ENCODE assay signal across 8 mouse cellular contexts in genomic region chr4:116707666-116708065, GRCm38 (mm10). TPM values are rescaled to one million over a fixed set of nuclear protein-coding genes. Genes with fewer than 3 reads are reported as not detected.
A peak's percentile ranks its signal among the peaks of the same experiment; 100 is the strongest.
DNase-seq lines count a peak whose midpoint lies in the region; ATAC-seq lines count a peak whose summit lies in the region.

No protein-coding gene starts in this region.

- H3K27ac ChIP-seq in hindbrain, embryonic 13.5 days = peak overlapping the region; percentile 67; the same call in 1 of the 2 replicates
- H3K27ac ChIP-seq in midbrain, embryonic 11.5 days (ENCODE audit: low read depth, low read length) = no peak overlapping the region

- peak overlapping the region; percentile 93 for H3K4me3 ChIP-seq in megakaryocyte, embryonic 14.5 days (replicated peaks)
- peak overlapping the region; percentile 65 for H3K4me3 ChIP-seq in hindbrain, embryonic 13.5 days
- peak overlapping the region; percentile 40 for H3K4me3 ChIP-seq in midbrain, embryonic 11.5 days (ENCODE audit: low read depth, low read length)

- WGBS in hindbrain, embryonic 13.5 days = 24% methylated on average over 9 of the region's 9 CpGs
- WGBS in midbrain, embryonic 11.5 days = 22% methylated on average over 9 of the region's 9 CpGs

- peak overlapping the region; percentile 66 for H3K4me2 ChIP-seq in hindbrain, embryonic 13.5 days
- H3K4me2 ChIP-seq in midbrain, embryonic 11.5 days = peak overlapping the region; percentile 61

- no peaks in the 10 kb centered on the region for H3K27me3 ChIP-seq in megakaryocyte, embryonic 14.5 days (replicated peaks)
- no peaks in the 10 kb centered on the region for H3K27me3 ChIP-seq in hindbrain, embryonic 13.5 days
- no peaks in the 10 kb centered on the region for H3K27me3 ChIP-seq in midbrain, embryonic 11.5 days (ENCODE audit: control insufficient read depth, insufficient read depth, low read length)

- peak overlapping the region; percentile 69 for H3K9ac ChIP-seq in hindbrain, embryonic 13.5 days
- H3K9ac ChIP-seq in midbrain, embryonic 11.5 days (ENCODE audit: low read length) = peak overlapping the region; percentile 56

- DNase-seq in cerebellum, adult 9-11 months = peak; percentile 61
- DNase-seq in cerebellum, postnatal 4 days (ENCODE audit: low spot score in 2 of 2) = no peak
- peak; percentile 87 for DNase-seq in midbrain, embryonic 11.5 days (ENCODE audit: low spot score, missing footprints)
- DNase-seq in thymus, postnatal 25 days = no peak
- no peak for DNase-seq in adrenal gland, adult 2 months

- peaks cover 22% of the 10 kb centered on the region for H3K36me3 ChIP-seq in megakaryocyte, embryonic 14.5 days (replicated peaks; ENCODE audit: low read length)
- H3K36me3 ChIP-seq in hindbrain, embryonic 13.5 days = no peaks in the 10 kb centered on the region
- no peaks in the 10 kb centered on the region for H3K36me3 ChIP-seq in midbrain, embryonic 11.5 days (ENCODE audit: control insufficient read depth, insufficient read depth, low read length)

- no peaks in the 10 kb centered on the region for H3K9me3 ChIP-seq in megakaryocyte, embryonic 14.5 days
- no peaks in the 10 kb centered on the region for H3K9me3 ChIP-seq in hindbrain, embryonic 13.5 days
- no peaks in the 10 kb centered on the region for H3K9me3 ChIP-seq in midbrain, embryonic 11.5 days (ENCODE audit: control insufficient read depth, low read length)

- no peak for ATAC-seq in megakaryocyte, adult 5-6 weeks (ENCODE audit: poor library complexity, severe bottlenecking)
- ATAC-seq in hindbrain, embryonic 13.5 days (ENCODE audit: low FRiP score) = 0 out of 2 replicates have a peak, but pooled peaks have one; percentile 11
- ATAC-seq in midbrain, embryonic 11.5 days (ENCODE audit: low FRiP score) = no peak

- H3K4me1 ChIP-seq in megakaryocyte, embryonic 14.5 days = peaks cover 32% of the 10 kb centered on the region
- peaks cover 19% of the 10 kb centered on the region for H3K4me1 ChIP-seq in hindbrain, embryonic 13.5 days (replicated peaks)
- H3K4me1 ChIP-seq in midbrain, embryonic 11.5 days (ENCODE audit: control insufficient read depth, insufficient read depth, low read length) = peaks cover 8% of the 10 kb centered on the region

RNA-seq across cellular contexts. Expression of gene Mmachc, which starts 0.5 kb away (rescaled TPM):
- 0.18 TPM in 1 of 2 replicates, not detected in the other for polyA plus RNA-seq in megakaryocyte, embryonic 14.5 days (2012; ENCODE audit: insufficient read depth, low replicate concordance)
- 8.1 and 10.9 TPM in 2 replicates for total RNA-seq in megakaryocyte, adult 5-6 weeks (2015)
- total RNA-seq in megakaryocyte, adult 5-6 weeks (2017) = 5.2 and 6.4 TPM in 2 replicates
- polyA plus RNA-seq in hindbrain, embryonic 13.5 days (2015; fragmentation: Nextera tagmentation; extraction: Ambion mirVana) = 24.3 and 29.7 TPM in 2 replicates
- 23.6 and 28.0 TPM in 2 replicates for polyA plus RNA-seq in midbrain, embryonic 11.5 days (2014; fragmentation: Nextera tagmentation; extraction: Ambion mirVana)
- total RNA-seq in adrenal gland, adult 2 months (2021) = 10 to 100 TPM; 36.1 to 43.5 TPM
- polyA plus RNA-seq in adrenal gland, adult 2 months (2012; rRNA removed) = 12.2 and 16.5 TPM in 2 replicates

RNA-seq across cellular contexts. Expression of gene Ccdc163, which starts 0.6 kb away (rescaled TPM):
- polyA plus RNA-seq in megakaryocyte, embryonic 14.5 days (2012; ENCODE audit: insufficient read depth, low replicate concordance) = 1.9 TPM in 1 of 2 replicates, not detected in the other
- 34.7 and 36.2 TPM in 2 replicates for total RNA-seq in megakaryocyte, adult 5-6 weeks (2015)
- 19.2 and 23.4 TPM in 2 replicates for total RNA-seq in megakaryocyte, adult 5-6 weeks (2017)
- 16.6 and 19.3 TPM in 2 replicates for polyA plus RNA-seq in hindbrain, embryonic 13.5 days (2015; fragmentation: Nextera tagmentation; extraction: Ambion mirVana)
- polyA plus RNA-seq in midbrain, embryonic 11.5 days (2014; fragmentation: Nextera tagmentation; extraction: Ambion mirVana) = 34.3 and 37.7 TPM in 2 replicates
- total RNA-seq in adrenal gland, adult 2 months (2021) = 10 to 100 TPM; 19.0 to 20.3 TPM
- 20.8 and 21.7 TPM in 2 replicates for polyA plus RNA-seq in adrenal gland, adult 2 months (2012; rRNA removed)

RNA-seq across cellular contexts. Expression of gene Tesk2, which starts 13.1 kb away (rescaled TPM):
- 0.66 and 1.1 TPM in 2 replicates for polyA plus RNA-seq in megakaryocyte, embryonic 14.5 days (2012; ENCODE audit: insufficient read depth, low replicate concordance)
- 29.1 and 38.5 TPM in 2 replicates for total RNA-seq in megakaryocyte, adult 5-6 weeks (2015)
- total RNA-seq in megakaryocyte, adult 5-6 weeks (2017) = 22.8 and 24.3 TPM in 2 replicates
- polyA plus RNA-seq in hindbrain, embryonic 13.5 days (2015; fragmentation: Nextera tagmentation; extraction: Ambion mirVana) = 3.2 and 3.7 TPM in 2 replicates
- polyA plus RNA-seq in midbrain, embryonic 11.5 days (2014; fragmentation: Nextera tagmentation; extraction: Ambion mirVana) = 5.5 and 6.1 TPM in 2 replicates
- total RNA-seq in adrenal gland, adult 2 months (2021) = 1 to 10 TPM; 3.4 to 5.4 TPM
- 2.4 and 2.5 TPM in 2 replicates for polyA plus RNA-seq in adrenal gland, adult 2 months (2012; rRNA removed)

RNA-seq across cellular contexts. Expression of gene Prdx1, which starts 22.3 kb away (rescaled TPM):
- polyA plus RNA-seq in megakaryocyte, embryonic 14.5 days (2012; ENCODE audit: insufficient read depth, low replicate concordance) = 13.8 TPM in 1 of 2 replicates, not detected in the other
- total RNA-seq in megakaryocyte, adult 5-6 weeks (2015) = 556 and 644 TPM in 2 replicates
- total RNA-seq in megakaryocyte, adult 5-6 weeks (2017) = 344 and 395 TPM in 2 replicates
- 475 TPM in 2 replicates for polyA plus RNA-seq in hindbrain, embryonic 13.5 days (2015; fragmentation: Nextera tagmentation; extraction: Ambion mirVana)
- polyA plus RNA-seq in midbrain, embryonic 11.5 days (2014; fragmentation: Nextera tagmentation; extraction: Ambion mirVana) = 1,035 and 1,053 TPM in 2 replicates
- 100 to 1,000 TPM; 703 to 816 TPM for total RNA-seq in adrenal gland, adult 2 months (2021)
- 20.2 and 21.8 TPM in 2 replicates for polyA plus RNA-seq in adrenal gland, adult 2 months (2012; rRNA removed)

RNA-seq across cellular contexts. Expression of gene Akr1a1, which starts 56.2 kb away (rescaled TPM):
- polyA plus RNA-seq in megakaryocyte, embryonic 14.5 days (2012; ENCODE audit: insufficient read depth, low replicate concordance) = 135 and 303 TPM in 2 replicates
- 465 and 471 TPM in 2 replicates for total RNA-seq in megakaryocyte, adult 5-6 weeks (2015)
- 733 and 897 TPM in 2 replicates for total RNA-seq in megakaryocyte, adult 5-6 weeks (2017)
- polyA plus RNA-seq in hindbrain, embryonic 13.5 days (2015; fragmentation: Nextera tagmentation; extraction: Ambion mirVana) = 666 and 678 TPM in 2 replicates
- 544 TPM in 2 replicates for polyA plus RNA-seq in midbrain, embryonic 11.5 days (2014; fragmentation: Nextera tagmentation; extraction: Ambion mirVana)
- total RNA-seq in adrenal gland, adult 2 months (2021) = 1,000 to 10,000 TPM in 1 of 2 experiments, 100 to 1,000 TPM in 1; 867 to 1,182 TPM
- polyA plus RNA-seq in adrenal gland, adult 2 months (2012; rRNA removed) = 733 and 783 TPM in 2 replicates

Comparison
In these comparisons a context has a peak if more than half of its experiments do, and no peak if none do; other contexts are left out.
1. DNase-seq: peak in cerebellum, adult 9-11 months (single experiment) and midbrain, embryonic 11.5 days (single experiment); none in cerebellum, postnatal 4 days (0 of 2), thymus, postnatal 25 days (single experiment) and adrenal gland, adult 2 months (single experiment).
2. H3K4me3 ChIP-seq: peak in every context shown above with its lines; median percentile 93 in megakaryocyte, embryonic 14.5 days; 65 in hindbrain, embryonic 13.5 days; 40 in midbrain, embryonic 11.5 days.
3. RNA of gene Mmachc, which starts 0.5 kb away (polyA plus RNA-seq): 24.3 to 29.7 TPM in hindbrain, embryonic 13.5 days, 23.6 to 28.0 TPM in midbrain, embryonic 11.5 days and 12.2 to 16.5 TPM in adrenal gland, adult 2 months; 0.18 TPM in megakaryocyte, embryonic 14.5 days; every median in the first group is over 10 times any median in the second.